Mouse (Mus musculus) spleen, postnatal 10 days (tissue): ENCODE measurements around the gene Bcam.

Source experiments
- DNase-seq, 2 experiments: peaks; one replicate each; pipeline ENCODE4 v3.0.0; 2021 to 2022; ENCODE audit warnings: low spot score in 2 of 2

The Bcam gene

GRCm38 (mm10) chr7:19726541-19726940, 44.3 kb downstream of the Bcam start:
- DNase-seq = no peak

GRCm38 (mm10) chr7:19724167-19724566, 46.6 kb downstream of the Bcam start:
- DNase-seq = no peak

- no peak for DNase-seq
Measured at GRCm38 (mm10) chr7:19722754-19723195, 48.0 kb downstream of the Bcam start.

GRCm38 (mm10) chr7:19719200-19719599, 51.6 kb downstream of the Bcam start:
- DNase-seq = no peak

DNA sequence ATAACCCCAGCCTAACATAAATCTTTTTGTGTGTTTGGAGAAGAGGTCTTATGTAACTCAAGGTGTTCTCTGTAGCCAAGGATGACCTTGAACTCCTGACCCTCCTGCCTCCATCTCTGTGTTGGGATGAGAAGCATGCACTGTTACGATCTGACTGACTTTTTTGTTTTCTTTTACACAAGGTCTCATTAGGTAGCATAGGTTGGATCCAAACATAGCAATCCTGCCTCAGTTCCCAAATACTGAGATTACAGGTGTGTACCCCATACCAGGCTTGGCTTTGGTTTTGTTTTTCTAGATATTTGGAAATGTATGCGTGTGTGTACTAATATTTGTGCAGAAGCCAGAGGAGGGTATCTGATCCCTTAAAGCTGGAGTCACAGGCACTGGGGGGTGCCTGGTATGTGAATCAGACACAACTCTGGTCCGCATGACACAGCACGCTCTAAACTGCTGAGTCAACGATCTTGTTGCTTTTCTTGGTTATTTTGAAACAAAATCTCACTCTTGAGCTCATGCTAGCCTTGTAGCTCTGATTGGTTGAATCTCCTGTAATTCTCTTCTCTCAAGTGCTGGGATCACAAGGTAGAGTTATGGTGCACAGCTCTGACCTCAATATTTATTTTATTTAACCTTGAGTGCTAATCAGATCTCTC, 52.4 kb downstream of the Bcam start:
- DNase-seq = no peak

GRCm38 (mm10) chr7:19717346-19717745, 53.5 kb downstream of the Bcam start:
- DNase-seq = no peak

- no peak for DNase-seq
Measured at GRCm38 (mm10) chr7:19716822-19717221, 54.0 kb downstream of the Bcam start.

- DNase-seq = no peak
Measured at GRCm38 (mm10) chr7:19716055-19716682, 54.6 kb downstream of the Bcam start.

DNA sequence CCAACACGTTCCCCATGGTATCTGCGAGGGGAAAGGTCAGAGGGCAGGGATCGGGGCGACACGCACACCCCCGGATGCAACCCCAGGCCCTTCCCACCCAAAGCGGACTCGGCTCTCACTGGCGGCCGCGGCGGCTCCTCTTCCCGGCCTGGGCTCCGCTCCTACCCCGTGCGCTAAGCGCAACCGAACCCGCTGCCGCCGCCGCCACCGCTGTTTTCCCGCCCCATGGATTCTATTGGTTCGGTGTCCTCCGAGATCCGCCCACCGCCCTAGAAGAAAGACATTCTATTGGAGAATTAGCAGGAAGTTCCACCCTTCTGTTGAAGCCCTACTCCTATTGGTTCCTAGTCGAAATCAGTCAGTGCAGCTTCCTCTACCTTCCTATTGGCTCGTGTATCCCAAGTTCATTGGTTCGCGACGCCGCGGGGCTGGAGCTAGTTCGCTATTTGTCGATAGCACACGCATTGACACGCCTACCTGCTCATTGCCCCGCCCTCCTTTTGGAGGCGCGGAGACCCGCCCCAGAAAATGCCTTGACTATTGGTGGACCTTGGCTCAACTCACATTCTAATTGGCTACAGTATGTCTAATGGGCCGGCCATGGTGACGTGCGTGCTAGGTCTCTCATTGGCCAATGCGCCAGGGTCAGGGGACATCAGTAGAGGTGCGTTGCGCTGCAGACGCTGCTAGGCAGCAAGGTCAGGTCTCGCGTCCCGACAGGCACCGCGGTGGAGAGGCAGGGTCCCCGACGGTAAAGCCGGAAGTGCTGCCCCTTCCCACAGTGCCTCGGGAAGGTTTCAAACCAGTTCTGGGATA, 55.4 kb downstream of the Bcam start, which contains the start of gene Tomm40:
TSS of gene Tomm40 (minus strand) at position 200 of the 816 bp plus-strand sequence.
- peak; percentile 94 to 99 for DNase-seq

- DNase-seq = no peak
Measured at GRCm38 (mm10) chr7:19714836-19715235, 56.0 kb downstream of the Bcam start.

DNA sequence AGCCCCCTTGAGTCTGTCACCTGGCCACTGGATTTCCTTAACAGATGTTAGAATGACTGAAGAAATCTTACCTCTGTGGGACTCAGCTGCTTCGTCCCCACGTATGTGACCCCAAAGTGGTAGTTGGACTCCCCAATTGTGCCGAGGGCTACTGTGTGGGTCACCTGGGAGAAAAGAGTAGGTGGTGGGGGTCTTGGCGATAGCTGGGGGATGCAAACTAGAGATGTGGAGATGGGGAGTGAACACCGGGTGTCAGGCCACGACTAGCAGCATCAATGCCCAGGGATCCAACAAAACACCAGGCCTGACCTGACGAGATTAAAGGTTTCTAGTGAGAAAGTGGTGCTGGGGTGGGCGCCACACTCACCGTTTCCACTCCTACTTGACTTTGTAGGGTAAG, 57.2 kb downstream of the Bcam start:
- DNase-seq = no peak

DNA sequence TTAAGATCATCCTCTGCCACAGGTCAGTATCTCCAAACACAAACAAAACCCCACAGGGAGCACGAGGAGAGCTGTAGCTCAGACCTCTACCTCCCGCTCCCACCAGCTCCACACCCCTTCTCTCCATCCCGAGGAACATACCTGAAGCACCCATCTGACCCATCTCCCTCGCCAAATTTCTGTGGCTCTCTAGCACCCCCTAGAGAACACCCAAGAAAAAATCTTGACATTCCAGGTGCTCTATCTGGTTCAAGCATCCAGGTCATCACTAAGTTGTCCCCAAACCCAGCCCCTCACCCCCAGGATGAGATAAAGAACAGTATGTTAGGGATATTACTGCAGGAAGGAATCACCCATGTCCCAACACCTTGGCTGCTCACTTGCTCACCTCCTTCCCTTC, 57.6 kb downstream of the Bcam start:
- no peak for DNase-seq

GRCm38 (mm10) chr7:19712414-19712813, 58.4 kb downstream of the Bcam start:
- DNase-seq = no peak

- no peak for DNase-seq
Measured at GRCm38 (mm10) chr7:19710650-19711049, 60.2 kb downstream of the Bcam start.
